Mouse (Mus musculus) hindbrain, embryonic 14.5 days (tissue): ENCODE data around the gene Cenpf. TPM values are rescaled to one million over a fixed set of nuclear protein-coding genes. Genes with fewer than 3 reads are reported as not detected.

Experiments
- ATAC-seq: fragments of 200-750 bp; cut with Nextera tagmentation; 2 replicates; pipeline ENCODE4 v1.8.0; 2017; ENCODE audit warnings: moderate number of reproducible peaks, mild to moderate bottlenecking, moderate TSS enrichment, moderate library complexity; ENCODE audit not compliant: low FRiP score
- DNase-seq: peaks from one replicate; pipeline ENCODE4 v3.0.0-alpha.2; 2015; ENCODE audit warnings: low spot score
- H3K27ac ChIP-seq: fragments of 300-500 bp; sonication (generic); 2 replicates; pipeline ENCODE4 v1.5.1; 2014; ENCODE audit warnings: mild to moderate bottlenecking, moderate library complexity
- H3K27me3 ChIP-seq: fragments of 300-500 bp; sonication (generic); 2 replicates; pipeline ENCODE4 v1.6.1; 2014; ENCODE audit warnings: mild to moderate bottlenecking, low read length, mixed read lengths; ENCODE audit not compliant: control insufficient read depth, insufficient read depth
- H3K36me3 ChIP-seq: fragments of 300-500 bp; sonication (generic); replicated peaks from 2 replicates; pipeline ENCODE4 v1.6.1; 2014; ENCODE audit not compliant: control insufficient read depth, insufficient read depth
- H3K4me1 ChIP-seq: fragments of 300-500 bp; sonication (generic); replicated peaks from 2 replicates; pipeline ENCODE4 v1.6.1; 2014; ENCODE audit warnings: antibody characterized with exemption, low read length, mixed read lengths; ENCODE audit not compliant: control insufficient read depth, insufficient read depth
- H3K4me2 ChIP-seq: fragments of 300-500 bp; sonication (generic); replicated peaks from 2 replicates; pipeline ENCODE4 v1.6.1; 2014; ENCODE audit warnings: mild to moderate bottlenecking, moderate library complexity
- H3K4me3 ChIP-seq: fragments of 300-500 bp; sonication (generic); replicated peaks from 2 replicates; pipeline ENCODE4 v1.5.1; 2014; ENCODE audit warnings: mild to moderate bottlenecking, low read length
- H3K9ac ChIP-seq: fragments of 300-500 bp; sonication (generic); 2 replicates; pipeline ENCODE4 v1.6.1; 2014
- H3K9me3 ChIP-seq: fragments of 300-500 bp; sonication (generic); 2 replicates; pipeline ENCODE4 v1.6.1; 2016; ENCODE audit warnings: low read length; ENCODE audit not compliant: control insufficient read depth
- WGBS: fragments of 180-500 bp; shearing (Covaris S2); extraction: QIAGEN DNeasy Blood & Tissue Kit; methylation state at CpG from one replicate; pipeline ENCODE4 v1.1.7; 2014; 5-methylcytosine and 5-hydroxymethylcytosine counted together
- polyA plus RNA-seq: library from polyadenylated mRNA; unstranded; fragments of >200 nt; fragmentation: Nextera tagmentation; extraction: Ambion mirVana; gene quantifications from 2 replicates; pipeline ENCODE4 v1.2.1, GENCODE M21; 2014

The Cenpf gene
- polyA plus RNA-seq, 1 experiment from 2014 or later = 13.8 TPM

- peak; percentile 85 for DNase-seq
- Histone ChIP-seq H3K9ac (no peak overlapping the region), H3K27me3 (no peaks in the 10 kb centered on the region), H3K9me3 (no peaks in the 10 kb centered on the region), H3K36me3 (no peaks in the 10 kb centered on the region), H3K4me3 (no peak overlapping the region), H3K4me2 (no peak overlapping the region), H3K4me1 (0 out of 2 replicates have a peak, but pooled peaks cover 3% of the 10 kb centered on the region), H3K27ac (no peak overlapping the region)
- 73% methylated on average over 9 of the region's 9 CpGs for WGBS
- ATAC-seq = no peak
Observed at GRCm38 (mm10) chr1:189627976-189628768, 59.7 kb downstream of the Cenpf start.

DNA sequence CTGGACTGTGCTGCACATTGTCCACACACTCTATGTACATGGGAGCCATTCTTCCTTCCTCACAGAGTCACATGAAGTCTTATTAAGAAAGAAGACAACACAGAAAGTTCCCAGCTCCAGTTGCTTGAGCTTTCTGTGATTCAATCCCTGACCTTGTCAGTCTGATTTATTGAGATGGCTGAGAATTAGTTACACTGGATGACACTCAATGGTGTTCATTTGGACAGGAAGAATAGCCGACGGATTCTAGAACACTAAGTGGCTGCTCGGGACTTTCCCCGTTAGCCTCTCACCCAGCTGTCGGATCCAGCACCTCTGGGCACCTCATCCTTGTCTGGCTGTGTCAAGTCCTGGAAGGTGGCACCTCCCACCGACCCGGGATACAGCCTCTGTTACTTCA, 63.1 kb downstream of the Cenpf start:
- WGBS = 62% methylated on average over 7 of the region's 7 CpGs
- Histone ChIP-seq H3K27ac (no peak overlapping the region), H3K9me3 (no peaks in the 10 kb centered on the region), H3K36me3 (no peaks in the 10 kb centered on the region), H3K27me3 (no peaks in the 10 kb centered on the region), H3K4me1 (no peaks in the 10 kb centered on the region), H3K4me3 (no peak overlapping the region), H3K4me2 (no peak overlapping the region), H3K9ac (no peak overlapping the region)
- ATAC-seq = no peak
- no peak for DNase-seq

DNA sequence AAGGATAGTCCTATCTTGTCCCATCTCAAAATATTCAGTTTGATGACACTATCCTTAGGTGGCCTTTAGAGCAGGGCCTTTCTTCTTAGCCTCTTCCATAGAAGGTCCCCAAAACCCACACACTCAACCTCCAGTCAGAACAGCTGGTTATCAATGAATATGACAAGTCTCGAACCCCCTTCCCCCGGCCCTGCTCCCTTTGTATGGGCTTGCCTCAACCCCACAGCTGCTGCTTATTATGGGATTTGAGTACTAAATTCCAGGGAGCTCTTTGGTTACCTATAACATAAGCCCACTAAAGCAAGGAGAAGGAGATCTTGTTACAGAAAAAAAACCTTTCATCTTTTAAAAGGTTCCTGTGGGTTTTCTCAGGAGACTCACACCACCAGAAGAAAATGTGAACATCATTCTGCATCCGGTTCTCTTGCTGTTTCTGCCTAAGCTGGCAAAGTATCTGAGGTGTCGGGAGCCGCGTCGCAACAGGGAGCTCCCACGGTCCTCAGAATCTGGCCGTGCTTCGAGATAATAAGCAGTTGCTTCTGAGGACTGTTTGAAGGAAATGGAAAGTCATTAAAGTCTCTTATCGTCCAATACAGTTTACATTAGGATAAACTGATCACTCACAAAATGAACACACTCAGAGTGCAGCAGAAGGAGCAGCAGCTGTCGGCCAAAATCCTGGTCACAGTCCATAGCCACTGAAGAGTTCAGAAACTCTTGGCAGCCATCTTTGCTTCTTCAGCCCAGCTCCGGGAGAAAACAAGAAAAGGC, 68.7 kb downstream of the Cenpf start:
- DNase-seq = no peak
- H3K9me3 ChIP-seq = no peaks in the 10 kb centered on the region
- 81% methylated on average over 13 of the region's 13 CpGs for WGBS

GRCm38 (mm10) chr1:189617381-189617780, 70.5 kb downstream of the Cenpf start:
- WGBS = 92% methylated on average over 5 of the region's 5 CpGs
- no peak for DNase-seq
- no peak overlapping the region for H3K9ac ChIP-seq
- H3K4me2 ChIP-seq = no peak overlapping the region
- no peaks in the 10 kb centered on the region for H3K9me3 ChIP-seq
- H3K4me1 ChIP-seq = no peaks in the 10 kb centered on the region
- H3K27ac ChIP-seq = no peak overlapping the region
- H3K27me3 ChIP-seq = no peaks in the 10 kb centered on the region
- no peak overlapping the region for H3K4me3 ChIP-seq
- ATAC-seq = no peak
- H3K36me3 ChIP-seq = no peaks in the 10 kb centered on the region

More for the DNA sequence above, 68.7 kb downstream of the Cenpf start:
- no peaks in the 10 kb centered on the region for H3K36me3 ChIP-seq
- no peak overlapping the region for H3K4me3 ChIP-seq
- no peaks in the 10 kb centered on the region for H3K27me3 ChIP-seq
- no peak overlapping the region for H3K9ac ChIP-seq
- no peak for ATAC-seq
- no peaks in the 10 kb centered on the region for H3K4me1 ChIP-seq
- no peak overlapping the region for H3K4me2 ChIP-seq
- H3K27ac ChIP-seq = no peak overlapping the region

DNA sequence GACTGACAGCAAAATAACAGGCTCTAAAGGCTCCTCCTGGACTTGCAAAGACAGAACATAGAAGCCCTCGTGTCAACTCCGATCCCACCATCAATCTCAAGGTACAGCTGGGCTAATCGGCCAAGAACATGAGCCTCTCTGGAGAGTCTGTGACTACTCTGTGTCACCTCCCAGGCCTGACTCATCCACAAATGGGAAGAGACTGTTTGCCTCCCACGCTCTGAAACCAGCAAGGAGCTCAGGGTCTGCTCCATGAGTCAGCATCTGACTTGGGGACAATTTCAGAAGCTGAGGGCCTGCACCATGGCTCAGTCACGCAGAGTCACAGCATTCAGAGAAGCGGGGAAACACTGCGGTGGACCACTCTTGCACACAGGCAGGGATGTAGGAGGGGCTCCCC, 72.6 kb downstream of the Cenpf start:
- H3K27me3 ChIP-seq = no peaks in the 10 kb centered on the region
- no peak overlapping the region for H3K27ac ChIP-seq
- DNase-seq (no peak), ATAC-seq (no peak)
- WGBS = 93% methylated on average over 7 of the region's 7 CpGs
- no peak overlapping the region for H3K9ac ChIP-seq
- no peaks in the 10 kb centered on the region for H3K36me3 ChIP-seq
- no peak overlapping the region for H3K4me3 ChIP-seq
- no peaks in the 10 kb centered on the region for H3K4me1 ChIP-seq
- no peak overlapping the region for H3K4me2 ChIP-seq
- H3K9me3 ChIP-seq = no peaks in the 10 kb centered on the region

DNA sequence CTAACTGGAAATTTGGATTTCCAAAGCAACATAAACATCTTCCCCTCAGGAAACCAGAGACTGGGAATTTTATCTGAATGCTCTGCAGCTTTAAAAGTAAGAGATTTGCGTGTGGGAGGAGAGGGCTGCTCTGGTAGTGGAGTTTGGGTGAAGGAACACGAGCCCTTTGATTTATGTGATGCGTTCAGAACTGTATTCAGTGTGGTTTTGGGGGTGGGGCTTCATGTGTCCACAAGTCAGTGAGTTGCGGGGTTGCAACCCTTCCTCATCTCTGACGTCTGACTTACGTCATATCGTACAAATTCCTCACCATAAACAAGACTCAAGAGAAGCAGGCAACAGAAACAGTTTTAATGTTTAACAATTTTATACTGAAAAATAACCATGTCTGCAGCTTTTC, 74.8 kb downstream of the Cenpf start:
- DNase-seq = no peak
- Histone ChIP-seq H3K4me3 (no peak overlapping the region), H3K9me3 (no peaks in the 10 kb centered on the region), H3K4me2 (no peak overlapping the region), H3K27me3 (no peaks in the 10 kb centered on the region), H3K9ac (no peak overlapping the region), H3K27ac (no peak overlapping the region), H3K36me3 (no peaks in the 10 kb centered on the region), H3K4me1 (no peaks in the 10 kb centered on the region)
- 78% methylated on average over 7 of the region's 7 CpGs for WGBS
- ATAC-seq = no peak

GRCm38 (mm10) chr1:189611775-189612174, 76.1 kb downstream of the Cenpf start:
- Histone ChIP-seq H3K27ac (no peak overlapping the region), H3K27me3 (no peaks in the 10 kb centered on the region), H3K9me3 (no peaks in the 10 kb centered on the region), H3K4me1 (no peaks in the 10 kb centered on the region), H3K4me3 (no peak overlapping the region), H3K4me2 (no peak overlapping the region), H3K9ac (no peak overlapping the region), H3K36me3 (no peaks in the 10 kb centered on the region)
- DNase-seq = no peak
- WGBS = 75% methylated on average over 4 of the region's 4 CpGs
- ATAC-seq = no peak

DNA sequence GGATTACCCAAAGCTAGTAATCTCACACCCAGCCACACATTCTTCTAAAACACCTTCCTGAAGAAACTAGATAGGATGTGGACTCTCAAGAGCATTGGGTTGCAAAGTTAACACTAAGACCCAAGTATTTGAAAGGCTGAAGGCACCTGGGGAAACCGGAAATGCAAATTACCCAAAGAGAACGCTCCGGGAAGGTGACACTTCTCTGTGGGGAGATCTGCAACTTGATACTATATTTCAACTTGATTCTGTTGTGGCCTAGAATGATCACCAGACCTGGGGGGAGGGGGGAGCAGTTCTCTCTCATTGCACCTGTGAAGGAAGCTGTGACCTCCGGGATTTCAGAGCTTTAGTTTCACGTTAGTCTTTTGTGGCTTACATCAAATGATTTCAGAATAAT, 79.2 kb downstream of the Cenpf start:
- DNase-seq = no peak
- ATAC-seq = no peak

DNA sequence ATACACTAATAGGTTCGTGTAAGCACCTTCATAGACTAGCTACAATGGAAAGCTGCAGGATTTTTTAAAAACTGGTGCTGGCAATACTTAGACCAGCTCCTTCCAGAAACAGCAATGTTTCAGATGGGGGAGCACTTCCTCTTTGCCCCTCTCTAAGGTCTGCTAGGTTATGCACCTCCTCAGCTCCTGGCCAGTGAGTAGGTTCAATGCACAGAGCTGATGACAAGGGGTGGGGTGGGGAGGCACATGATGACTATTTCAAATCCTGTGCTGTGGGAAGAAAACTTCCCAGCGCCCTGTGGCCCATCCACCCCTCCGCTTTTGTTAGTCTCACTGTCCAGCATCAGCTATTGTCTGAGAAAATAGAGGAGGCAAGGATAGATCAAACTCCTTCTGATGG, 79.8 kb downstream of the Cenpf start:
- ATAC-seq = no peak
- 81% methylated on average over 3 of the region's 3 CpGs for WGBS
- H3K9ac ChIP-seq = no peak overlapping the region
- H3K4me1 ChIP-seq = no peaks in the 10 kb centered on the region
- no peak overlapping the region for H3K27ac ChIP-seq
- DNase-seq = no peak
- H3K4me2 ChIP-seq = no peak overlapping the region
- H3K4me3 ChIP-seq = no peak overlapping the region
- no peaks in the 10 kb centered on the region for H3K9me3 ChIP-seq
- no peaks in the 10 kb centered on the region for H3K27me3 ChIP-seq
- H3K36me3 ChIP-seq = no peaks in the 10 kb centered on the region

More for the DNA sequence above, 79.2 kb downstream of the Cenpf start:
- WGBS = 44% methylated on average over 5 of the region's 5 CpGs
- Histone ChIP-seq H3K36me3 (no peaks in the 10 kb centered on the region), H3K4me3 (no peak overlapping the region), H3K9ac (no peak overlapping the region), H3K4me2 (no peak overlapping the region), H3K4me1 (no peaks in the 10 kb centered on the region), H3K27ac (no peak overlapping the region), H3K9me3 (no peaks in the 10 kb centered on the region), H3K27me3 (no peaks in the 10 kb centered on the region)
